Mouse (Mus musculus): ENCODE data around the gene Plcd3. TPM values are rescaled to one million over a fixed set of nuclear protein-coding genes. Genes with fewer than 3 reads are reported as not detected.

The Plcd3 gene
- total RNA-seq, 2 experiments from 2014 or later: 13.3 to 13.8 TPM

DNA sequence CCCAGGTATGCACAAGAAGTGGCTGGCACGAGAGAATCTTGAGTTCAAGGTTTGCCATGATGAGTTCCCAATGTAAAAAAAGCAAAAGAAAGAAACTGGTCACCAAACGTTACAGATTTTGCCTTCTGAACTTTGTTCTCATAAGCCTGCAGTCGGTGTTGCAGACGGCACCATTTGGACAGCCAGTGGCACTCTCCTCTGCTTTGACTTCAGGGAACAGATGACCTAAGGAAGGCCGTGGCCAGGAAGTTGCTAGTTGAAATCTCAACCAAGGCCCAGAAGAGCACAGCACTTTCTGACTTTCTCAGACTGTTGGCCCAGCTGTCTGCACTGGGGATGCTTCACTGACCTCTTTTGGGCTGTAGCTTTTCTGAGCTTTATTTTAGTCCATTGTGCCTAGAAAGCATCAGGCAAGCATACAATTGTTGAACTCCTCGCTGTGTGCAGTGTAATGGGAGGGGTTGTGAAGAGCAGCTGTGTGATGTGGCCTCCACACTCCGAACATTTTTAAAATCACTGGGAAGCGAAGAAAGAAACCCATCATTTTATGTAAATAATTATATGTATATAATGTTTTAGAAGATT, 64.5 kb downstream of the Plcd3 start:
- intact Hi-C loops (cut with DNase I): no loop called here
- DNase-seq (ENCODE audit: low spot score in 2 of 2): no peak

- no peak for DNase-seq (ENCODE audit: low spot score in 2 of 2)
- intact Hi-C loops (cut with DNase I): no loop called here
These were observed 66.5 kb downstream of the Plcd3 start for GRCm38 (mm10) chr11:103035007-103035406.

DNA sequence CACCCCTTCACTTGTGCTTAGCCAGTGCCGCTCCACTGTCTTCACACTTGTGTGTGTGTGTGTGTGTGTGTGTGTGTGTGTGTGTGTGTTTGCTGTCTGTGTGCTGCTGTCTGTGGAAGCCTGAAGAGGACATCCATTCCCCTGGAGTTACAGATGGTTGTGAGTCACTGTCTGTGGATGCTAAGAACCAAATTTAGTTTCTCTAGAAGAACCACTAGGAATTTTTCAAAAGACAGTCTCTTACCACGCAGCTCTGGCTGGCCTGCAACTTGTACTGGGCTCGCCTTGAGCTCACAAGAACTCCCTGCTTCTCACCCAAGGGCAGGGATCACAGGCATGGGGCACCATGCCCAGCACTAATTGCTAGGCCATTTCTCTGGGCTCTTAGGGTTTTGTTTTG, 68.4 kb downstream of the Plcd3 start:
- DNase-seq (ENCODE audit: low spot score in 2 of 2): peak; percentile 73 to 90
- intact Hi-C loops (cut with DNase I): no loop called here

DNA sequence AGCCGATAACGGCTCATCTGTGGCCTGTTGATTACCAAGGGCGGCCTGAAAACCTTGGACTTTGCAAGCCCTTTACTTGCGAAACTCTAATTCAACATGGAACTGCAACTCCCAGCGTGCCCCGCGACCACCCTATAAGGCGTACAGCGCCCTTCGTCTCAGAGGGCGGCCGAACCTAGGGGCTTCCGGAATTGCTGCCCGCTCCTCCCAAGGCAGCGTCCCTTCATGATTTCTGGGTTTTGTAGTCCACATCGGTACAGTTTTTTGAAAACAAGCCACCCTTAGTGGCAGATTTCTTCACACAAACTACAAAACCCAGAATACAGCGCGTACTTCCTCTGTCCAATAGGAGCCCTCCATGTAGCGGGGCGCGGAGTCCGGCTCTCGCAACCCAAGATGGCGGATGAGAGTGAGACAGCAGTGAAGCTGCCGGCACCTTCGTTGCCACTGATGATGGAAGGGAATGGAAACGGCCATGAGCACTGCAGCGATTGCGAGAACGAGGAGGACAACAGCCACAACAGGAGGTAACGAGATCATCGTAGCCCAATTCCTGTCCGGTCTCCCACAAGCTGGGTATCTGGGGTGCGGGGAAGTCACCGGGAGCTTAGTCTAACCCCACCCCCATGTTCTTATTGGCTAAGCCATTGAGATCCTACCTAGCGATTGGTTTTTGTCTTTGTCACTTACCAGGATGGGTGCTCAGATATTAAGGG, 73.1 kb downstream of the Plcd3 start, which contains the start of the genes Nmt1 and Dcakd:
Nmt1 (plus strand) TSS at position 15 of the 716 bp plus-strand sequence.
Dcakd (minus strand) TSS at position 158 of the 716 bp plus-strand sequence.
- intact Hi-C loops (cut with DNase I): loop anchor here (1.0 kb wide), 1 partner anchor 11 kb away; no protein-coding TSS in a partner anchor

GRCm38 (mm10) chr11:103027570-103028175, 73.8 kb downstream of the Plcd3 start:
- intact Hi-C loops (cut with DNase I): loop anchor here (1.0 kb wide), 1 partner anchor 10 kb away; no protein-coding TSS in a partner anchor
- no peak for DNase-seq (ENCODE audit: low spot score in 2 of 2)

More for the DNA sequence above, 73.1 kb downstream of the Plcd3 start, which contains the start of the genes Nmt1 and Dcakd:
- DNase-seq (ENCODE audit: low spot score in 2 of 2): peak; percentile 97 to 99

DNA sequence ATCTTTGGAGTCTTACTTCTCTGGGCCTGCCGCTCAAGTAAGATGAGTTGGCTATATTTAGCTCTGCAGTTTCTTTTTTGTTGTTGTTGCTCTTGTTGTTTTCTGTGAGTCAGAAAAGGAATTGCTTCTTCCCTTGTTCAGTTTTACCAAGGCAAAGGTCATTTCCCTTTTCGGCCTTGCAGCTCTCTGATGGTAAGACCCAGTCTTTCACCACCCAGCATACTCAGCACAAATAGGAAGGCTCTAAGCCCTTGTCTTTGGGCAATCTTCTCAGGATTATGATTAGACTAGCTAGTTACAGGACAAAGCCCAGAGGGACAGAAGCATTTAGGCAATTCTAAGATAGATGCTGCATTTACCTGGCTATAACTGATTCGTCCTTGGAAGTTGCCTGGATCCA, 74.6 kb downstream of the Plcd3 start:
- DNase-seq (ENCODE audit: low spot score in 2 of 2): no peak
- intact Hi-C loops (cut with DNase I): no loop called here

DNA sequence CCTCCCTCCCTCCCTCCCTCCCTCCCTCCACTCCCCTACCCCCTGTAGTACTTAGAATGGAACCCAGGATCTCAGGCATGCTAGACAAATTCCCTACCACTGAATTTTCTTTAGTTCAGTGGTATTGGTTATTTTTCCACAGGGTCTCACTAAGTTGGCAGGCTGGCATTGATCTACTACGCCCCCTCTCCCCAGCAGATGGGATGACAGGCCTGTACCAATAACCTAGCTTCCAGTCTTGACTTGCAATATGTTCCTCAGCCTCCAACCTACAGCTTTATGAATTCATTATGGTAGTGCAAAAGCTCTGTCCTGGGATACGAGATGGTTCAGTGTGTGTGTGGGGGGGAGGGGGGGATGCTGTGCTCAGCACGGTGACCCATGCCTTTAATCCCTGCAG, 77.5 kb downstream of the Plcd3 start:
- intact Hi-C loops (cut with DNase I): no loop called here
- DNase-seq (ENCODE audit: low spot score in 2 of 2): no peak

GRCm38 (mm10) chr11:103020713-103021335, 80.6 kb downstream of the Plcd3 start:
- intact Hi-C loops (cut with DNase I): no loop called here
- no peak for DNase-seq (ENCODE audit: low spot score in 2 of 2)

Other genes with a start within 250 kb of the Plcd3 start
- gene Eftud2, start 220.7 kb downstream of the Plcd3 start, total RNA-seq (2021): 100 to 1,000 TPM; 108 to 116 TPM
- 1 to 10 TPM; 1.7 to 2.7 TPM for gene Ccdc103, start 220.5 kb downstream of the Plcd3 start, total RNA-seq (2021)
- under 1 TPM in 1 of 2 experiments, not detected in 1; 0.27 TPM for gene Fam187a, start 216.5 kb downstream of the Plcd3 start, total RNA-seq (2021)
- 100 to 1,000 TPM; 118 to 122 TPM for gene Gfap, start 200.7 kb downstream of the Plcd3 start, total RNA-seq (2021)
- under 1 TPM; 0.28 to 0.41 TPM for gene Kif18b, start 176.5 kb downstream of the Plcd3 start, total RNA-seq (2021)
- 10 to 100 TPM; 16.4 to 17.4 TPM for gene C1ql1, start 155.0 kb downstream of the Plcd3 start, total RNA-seq (2021)
- gene Nmt1, start 73.5 kb downstream of the Plcd3 start, total RNA-seq (2021): 100 to 1,000 TPM; 122 to 124 TPM
- 10 to 100 TPM; 67.7 to 68.1 TPM for gene Dcakd, start 73.3 kb downstream of the Plcd3 start, total RNA-seq (2021)
- 10 to 100 TPM; 68.9 to 70.7 TPM for gene Acbd4, start within 50 bp of the Plcd3 start, total RNA-seq (2021)
- 10 to 100 TPM; 46.5 to 50.8 TPM for gene Hexim1, start 14.6 kb upstream of the Plcd3 start, total RNA-seq (2021)
- 10 to 100 TPM; 11.7 to 13.6 TPM for gene Hexim2, start 30.8 kb upstream of the Plcd3 start, total RNA-seq (2021)
- 100 to 1,000 TPM; 146 to 197 TPM for gene Fmnl1, start 69.4 kb upstream of the Plcd3 start, total RNA-seq (2021)
- gene 1700023F06Rik, start 106.9 kb upstream of the Plcd3 start, total RNA-seq (2021): 1 to 10 TPM; 1.5 to 2.4 TPM
- 1 to 10 TPM; 1.3 to 1.4 TPM for gene Spata32, start 116.8 kb upstream of the Plcd3 start, total RNA-seq (2021)
- 1 to 10 TPM; 4.1 to 4.3 TPM for gene Map3k14, start 165.8 kb upstream of the Plcd3 start, total RNA-seq (2021)